Mouse (Mus musculus): ENCODE measurements at regions not wholly inside any gene's neighbourhood (a gene's known extent, or its start where the extent isn't known, plus 50 kb on each side); places are given as distances from the start of the nearest gene placed in this dataset.

- peak; percentile 14 for DNase-seq (ENCODE audit: extremely low spot score, low read depth, low spot score)
These were observed 345.9 kb downstream of the Nrcam start for GRCm38 (mm10) chr12:44674541-44674940.

- DNase-seq (ENCODE audit: extremely low spot score, low read depth, low spot score) = no peak
These were observed 346.3 kb downstream of the Nrcam start for GRCm38 (mm10) chr12:44675003-44675402.
